9 mouse cellular contexts compared by ENCODE assay signal in genomic region chr17:35047688-35048087, GRCm38 (mm10). TPM values are rescaled to one million over a fixed set of nuclear protein-coding genes. Genes with fewer than 3 reads are reported as not detected.
DNase-seq lines count a peak whose midpoint lies in the region; ATAC-seq and TF ChIP-seq lines count a peak whose summit lies in the region.
"Had no signal": no experiment of that assay in that cellular context is flagged by ENCODE, and none has a peak within 500 bp of the region (broad histone marks: within the 10 kb centered on the region; RNA-seq: fewer than 3 reads in every experiment).

No protein-coding gene starts in this region.

- ATAC-seq in erythroblast, adult 5-6 weeks (replicated peaks; ENCODE audit: low FRiP score, poor library complexity, severe bottlenecking): no peak
- no peak for ATAC-seq in limb, embryonic 14.5 days (ENCODE audit: low FRiP score, low read depth)

- no peak for TF ChIP-seq CTCF in thymus, adult 2 months (IDR thresholded peaks at IDR 0.05; ENCODE audit: borderline replicate concordance, control insufficient read depth, extremely low read depth, insufficient read depth, low read length, poor library complexity)

- peak overlapping the region; percentile 100 for H3K27ac ChIP-seq in thymus, adult 2 months (ENCODE audit: control insufficient read depth, insufficient read depth, low read length)
- H3K27ac ChIP-seq in limb, embryonic 14.5 days (replicated peaks; ENCODE audit: low read depth, low read length): peak overlapping the region; percentile 26

- WGBS in thymus, adult 2 months: 20% methylated on average over 1 of the region's 1 CpGs
- WGBS in limb, embryonic 14.5 days: 49% methylated on average over 1 of the region's 1 CpGs

- 0 out of 2 replicates have a peak overlapping the region, but pooled peaks have one; percentile 10 for H3K4me2 ChIP-seq in limb, embryonic 14.5 days (replicated peaks; ENCODE audit: low read depth, low read length, severe bottlenecking)

- H3K9me3 ChIP-seq in erythroblast, embryonic 14.5 days (ENCODE audit: control insufficient read depth, low read length): no peaks in the 10 kb centered on the region
- H3K9me3 ChIP-seq in limb, embryonic 14.5 days (ENCODE audit: control insufficient read depth, low read length): no peaks in the 10 kb centered on the region

- H3K36me3 ChIP-seq in erythroblast, embryonic 14.5 days (ENCODE audit: control insufficient read depth): peaks cover 8% of the 10 kb centered on the region
- peaks cover 3% of the 10 kb centered on the region for H3K36me3 ChIP-seq in thymus, adult 2 months (ENCODE audit: control insufficient read depth, insufficient read depth, low read length)
- H3K36me3 ChIP-seq in limb, embryonic 14.5 days (ENCODE audit: control insufficient read depth, insufficient read depth, low read length): peaks cover 7% of the 10 kb centered on the region

- H3K4me3 ChIP-seq in erythroblast, embryonic 14.5 days (replicated peaks): peak overlapping the region; percentile 46
- H3K4me3 ChIP-seq in thymus, adult 2 months (ENCODE audit: control insufficient read depth, insufficient read depth, low read length): no peak overlapping the region
- no peak overlapping the region for H3K4me3 ChIP-seq in limb, embryonic 14.5 days (replicated peaks; ENCODE audit: low read length)

- no peaks in the 10 kb centered on the region for H3K27me3 ChIP-seq in erythroblast, embryonic 14.5 days (ENCODE audit: control insufficient read depth)
- no peaks in the 10 kb centered on the region for H3K27me3 ChIP-seq in thymus, adult 2 months (ENCODE audit: control insufficient read depth, insufficient read depth, low read length)
- no peaks in the 10 kb centered on the region for H3K27me3 ChIP-seq in limb, embryonic 14.5 days (ENCODE audit: control insufficient read depth, insufficient read depth, low read length)

- no peak for TF ChIP-seq POLR2A in thymus, adult 2 months (IDR thresholded peaks at IDR 0.05; ENCODE audit: control insufficient read depth, extremely low read depth, insufficient read depth, low read length, poor library complexity)
- TF ChIP-seq POLR2A in limb, embryonic 14.5 days (IDR thresholded peaks at IDR 0.05; ENCODE audit: borderline replicate concordance, extremely low read depth, insufficient read depth, insufficient read length): no peak

- DNase-seq in thymus, adult 2 months: no peak
- no peak for DNase-seq in thymus, postnatal 36 days
- no peak for DNase-seq in limb, embryonic 14.5 days (ENCODE audit: low spot score)
- no peak for DNase-seq in MN1 (ENCODE audit: low spot score)
- DNase-seq in retina, postnatal 1 day: no peak
- DNase-seq in right cerebral cortex, postnatal 36 days (ENCODE audit: low spot score in 2 of 2): no peak
- DNase-seq: cerebellum, adult 9-10 months had no signal

- peaks cover 96% of the 10 kb centered on the region for H3K4me1 ChIP-seq in erythroblast, embryonic 14.5 days (ENCODE audit: control insufficient read depth)
- H3K4me1 ChIP-seq in thymus, adult 2 months (replicated peaks; ENCODE audit: control insufficient read depth, insufficient read depth, low read length): peaks cover 40% of the 10 kb centered on the region
- peaks cover 40% of the 10 kb centered on the region for H3K4me1 ChIP-seq in limb, embryonic 14.5 days (ENCODE audit: control insufficient read depth, insufficient read depth, low read length)

- no peak overlapping the region; the same call in 1 of the 2 replicates for H3K9ac ChIP-seq in limb, embryonic 14.5 days (ENCODE audit: low read depth, low read length, severe bottlenecking)

RNA-seq across cellular contexts. Expression of gene Msh5, which starts 1.1 kb away (rescaled TPM):
- 0.90 and 1.3 TPM in 2 replicates for polyA plus RNA-seq in erythroblast, embryonic 14.5 days (2012)
- total RNA-seq in erythroblast, adult 5-6 weeks (2015; ENCODE audit: low replicate concordance): 0.38 and 1.5 TPM in 2 replicates
- 5.7 and 8.8 TPM in 2 replicates for total RNA-seq in erythroblast, adult 5-6 weeks (2017; ENCODE audit: low replicate concordance)
- 15.5 and 20.0 TPM in 2 replicates for polyA plus RNA-seq in thymus, adult 2 months (2012; rRNA removed)
- 6.4 and 6.5 TPM in 2 replicates for polyA plus RNA-seq in limb, embryonic 14.5 days (2012; rRNA removed)
- 3.4 and 3.5 TPM in 2 replicates for polyA plus RNA-seq in limb, embryonic 14.5 days (2014; fragmentation: Nextera tagmentation; extraction: Ambion mirVana)

RNA-seq across cellular contexts. Expression of gene Clic1, which starts 2.1 kb away (rescaled TPM):
- 5.1 and 6.0 TPM in 2 replicates for polyA plus RNA-seq in erythroblast, embryonic 14.5 days (2012)
- total RNA-seq in erythroblast, adult 5-6 weeks (2015; ENCODE audit: low replicate concordance): 74.6 and 85.9 TPM in 2 replicates
- 66.9 and 68.8 TPM in 2 replicates for total RNA-seq in erythroblast, adult 5-6 weeks (2017; ENCODE audit: low replicate concordance)
- 316 and 321 TPM in 2 replicates for polyA plus RNA-seq in thymus, adult 2 months (2012; rRNA removed)
- polyA plus RNA-seq in limb, embryonic 14.5 days (2012; rRNA removed): 229 and 236 TPM in 2 replicates
- polyA plus RNA-seq in limb, embryonic 14.5 days (2014; fragmentation: Nextera tagmentation; extraction: Ambion mirVana): 103 and 108 TPM in 2 replicates

RNA-seq across cellular contexts. Expression of gene Ddah2, which starts 11.1 kb away (rescaled TPM):
- 0.78 and 0.92 TPM in 2 replicates for polyA plus RNA-seq in erythroblast, embryonic 14.5 days (2012)
- total RNA-seq in erythroblast, adult 5-6 weeks (2015; ENCODE audit: low replicate concordance): 1.0 and 1.7 TPM in 2 replicates
- 2.2 TPM in 1 of 2 replicates, not detected in the other for total RNA-seq in erythroblast, adult 5-6 weeks (2017; ENCODE audit: low replicate concordance)
- 54.0 and 55.3 TPM in 2 replicates for polyA plus RNA-seq in thymus, adult 2 months (2012; rRNA removed)
- polyA plus RNA-seq in limb, embryonic 14.5 days (2012; rRNA removed): 271 and 326 TPM in 2 replicates
- polyA plus RNA-seq in limb, embryonic 14.5 days (2014; fragmentation: Nextera tagmentation; extraction: Ambion mirVana): 358 and 403 TPM in 2 replicates

RNA-seq across cellular contexts. Expression of gene Ly6g6c, which starts 17.5 kb away (rescaled TPM):
- not detected in 2 replicates for polyA plus RNA-seq in erythroblast, embryonic 14.5 days (2012)
- total RNA-seq in erythroblast, adult 5-6 weeks (2015; ENCODE audit: low replicate concordance): not detected in 2 replicates
- total RNA-seq in erythroblast, adult 5-6 weeks (2017; ENCODE audit: low replicate concordance): not detected in 2 replicates
- 3.6 and 5.0 TPM in 2 replicates for polyA plus RNA-seq in thymus, adult 2 months (2012; rRNA removed)
- polyA plus RNA-seq in limb, embryonic 14.5 days (2012; rRNA removed): 3.4 and 5.5 TPM in 2 replicates
- 10.4 and 22.3 TPM in 2 replicates for polyA plus RNA-seq in limb, embryonic 14.5 days (2014; fragmentation: Nextera tagmentation; extraction: Ambion mirVana)

RNA-seq across cellular contexts. Expression of gene Mpig6b, which starts 18.3 kb away (rescaled TPM):
- polyA plus RNA-seq in erythroblast, embryonic 14.5 days (2012): 0.05 TPM in 1 of 2 replicates, not detected in the other
- total RNA-seq in erythroblast, adult 5-6 weeks (2015; ENCODE audit: low replicate concordance): 0.42 TPM in 1 of 2 replicates, not detected in the other
- not detected in 2 replicates for total RNA-seq in erythroblast, adult 5-6 weeks (2017; ENCODE audit: low replicate concordance)
- 0.18 and 0.20 TPM in 2 replicates for polyA plus RNA-seq in thymus, adult 2 months (2012; rRNA removed)
- 0.45 and 0.47 TPM in 2 replicates for polyA plus RNA-seq in limb, embryonic 14.5 days (2012; rRNA removed)
- 0.64 and 1.3 TPM in 2 replicates for polyA plus RNA-seq in limb, embryonic 14.5 days (2014; fragmentation: Nextera tagmentation; extraction: Ambion mirVana)

Comparison
In these comparisons a context has a peak if more than half of its experiments do, and no peak if none do; other contexts are left out.
1. RNA of gene Clic1, which starts 2.1 kb away (polyA plus RNA-seq): 316 to 321 TPM in thymus, adult 2 months and 103 to 236 TPM in limb, embryonic 14.5 days; 5.1 to 6.0 TPM in erythroblast, embryonic 14.5 days; every median in the first group is over 10 times any median in the second.
2. RNA of gene Ddah2, which starts 11.1 kb away (polyA plus RNA-seq): 271 to 403 TPM in limb, embryonic 14.5 days and 54.0 to 55.3 TPM in thymus, adult 2 months; 0.78 to 0.92 TPM in erythroblast, embryonic 14.5 days; every median in the first group is over 10 times any median in the second.